Mouse (Mus musculus): ENCODE data around the gene Fam57b.

DNA sequence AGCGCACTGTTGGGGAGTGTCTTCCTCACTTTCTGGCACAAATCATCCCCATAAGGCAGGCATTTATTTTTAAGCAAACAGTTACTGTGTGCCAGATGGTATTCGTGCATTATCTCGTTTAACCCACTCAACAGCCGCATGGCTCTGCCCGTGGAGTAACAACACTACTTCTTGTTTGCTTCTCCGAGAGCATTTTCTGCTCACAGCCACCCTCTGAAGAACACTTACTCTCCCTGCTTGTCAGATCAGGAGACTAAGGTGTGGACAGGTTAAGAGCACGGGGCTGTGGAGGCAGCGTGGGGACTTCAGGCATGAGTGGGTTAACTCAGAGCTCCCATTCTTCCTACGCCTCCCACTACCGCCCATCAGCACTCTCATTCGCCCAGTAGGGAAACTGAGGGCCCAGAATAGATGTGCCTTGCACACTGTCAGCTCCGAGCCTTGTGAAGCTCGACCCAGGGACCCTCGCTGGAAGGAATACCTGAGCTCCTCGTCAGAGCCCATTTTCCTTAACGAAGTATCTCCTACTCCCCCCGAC is 34.9 kb upstream of the Fam57b start:
- TF ChIP-seq GATA1 (IDR thresholded peaks at IDR 0.05; ENCODE audit: low read length) (no peak), TAL1 (IDR thresholded peaks at IDR 0.05; ENCODE audit: low read length) (no peak)

All from erythroblast, embryonic 14.5 days (primary cell).